ENCODE assay signal across 12 mouse cellular contexts in the genomic region with DNA sequence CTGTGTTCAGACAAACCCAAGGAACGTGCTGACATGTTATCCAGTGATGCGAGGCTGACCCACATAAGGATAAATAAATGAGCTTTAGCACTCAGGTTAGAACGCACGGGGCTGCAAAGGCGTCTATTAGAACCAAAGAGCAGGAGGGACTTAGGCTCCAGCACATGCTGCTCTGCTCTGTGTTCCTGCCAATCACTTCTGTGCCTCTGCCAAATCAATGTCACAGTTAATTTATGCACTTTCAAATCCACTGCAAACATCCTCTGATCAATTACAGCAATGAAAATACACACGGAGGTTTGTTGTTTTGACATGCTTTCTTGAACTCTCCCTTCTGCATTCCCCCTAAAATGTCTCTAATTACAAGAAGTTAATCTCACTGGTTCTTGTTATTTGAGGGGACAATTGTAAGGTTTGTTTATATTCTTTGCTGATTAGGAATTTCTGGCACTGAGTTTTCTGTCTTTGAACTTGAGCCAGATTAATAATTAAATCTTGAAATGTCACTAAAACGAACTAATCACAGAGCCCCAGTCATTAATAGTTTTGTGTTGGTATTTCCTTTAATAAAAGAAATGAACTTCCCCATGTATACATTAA. TPM values are rescaled to one million over a fixed set of nuclear protein-coding genes. Genes with fewer than 3 reads are reported as not detected.
DNase-seq lines count a peak whose midpoint lies in the region; ATAC-seq and TF ChIP-seq lines count a peak whose summit lies in the region.
"Had no signal": no experiment of that assay in that cellular context is flagged by ENCODE, and none has a peak within 500 bp of the region (broad histone marks: within the 10 kb centered on the region; RNA-seq: fewer than 3 reads in every experiment).

No protein-coding gene starts in this region.

- DNase-seq in embryo, embryonic 10 days (ENCODE audit: low spot score), result peak; percentile 56
- DNase-seq in embryo, embryonic 9.5 days (ENCODE audit: extremely low spot score), result no peak
- peak; percentile 66 for DNase-seq in lung, embryonic 14.5 days
- no peak for DNase-seq in lung, postnatal 14 days
- DNase-seq in urinary bladder, postnatal 10 days (ENCODE audit: low spot score), result no peak
- no peak for DNase-seq in heart, postnatal 10 days
- DNase-seq: cerebellum, adult 11-12 months; gastrocnemius, postnatal 10 days; thymus, postnatal 4 days had no signal

- H3K27ac ChIP-seq in lung, embryonic 14.5 days (ENCODE audit: low read depth), result peak overlapping the region; percentile 79; the same call in 1 of the 2 replicates
- H3K27ac ChIP-seq in hindbrain, embryonic 15.5 days (replicated peaks), result no peak overlapping the region
- 0 out of 2 replicates have a peak overlapping the region, but pooled peaks have one; percentile 9 for H3K27ac ChIP-seq in midbrain, embryonic 15.5 days
- H3K27ac ChIP-seq: liver, embryonic 12.5 days had no signal

- H3K4me2 ChIP-seq in lung, embryonic 14.5 days, result 0 out of 2 replicates have a peak overlapping the region, but pooled peaks have one; percentile 18
- no peak overlapping the region for H3K4me2 ChIP-seq in hindbrain, embryonic 15.5 days
- peak overlapping the region; percentile 4; the same call in 1 of the 2 replicates for H3K4me2 ChIP-seq in midbrain, embryonic 15.5 days
- H3K4me2 ChIP-seq: liver, embryonic 12.5 days had no signal

- no peak for TF ChIP-seq CTCF in lung, embryonic 14.5 days (IDR thresholded peaks at IDR 0.05; ENCODE audit: low read depth)

- no peak overlapping the region for H3K4me3 ChIP-seq in lung, embryonic 14.5 days (ENCODE audit: low read depth, low read length)
- no peak overlapping the region for H3K4me3 ChIP-seq in hindbrain, embryonic 15.5 days
- H3K4me3 ChIP-seq in midbrain, embryonic 15.5 days, result no peak overlapping the region
- H3K4me3 ChIP-seq: liver, embryonic 12.5 days had no signal

- H3K27me3 ChIP-seq in lung, embryonic 14.5 days (ENCODE audit: insufficient read depth, low read length), result no peaks in the 10 kb centered on the region
- no peaks in the 10 kb centered on the region for H3K27me3 ChIP-seq in hindbrain, embryonic 15.5 days
- H3K27me3 ChIP-seq in midbrain, embryonic 15.5 days (replicated peaks), result no peaks in the 10 kb centered on the region
- H3K27me3 ChIP-seq: liver, embryonic 12.5 days had no signal

- intact Hi-C loops in heart, postnatal 10 days (cut with DNase I), result no loop called here

- H3K4me1 ChIP-seq in lung, embryonic 14.5 days (ENCODE audit: insufficient read depth), result peaks cover 46% of the 10 kb centered on the region
- H3K4me1 ChIP-seq in hindbrain, embryonic 15.5 days (replicated peaks), result peaks cover 20% of the 10 kb centered on the region; the same call in 1 of the 2 replicates
- peaks cover 16% of the 10 kb centered on the region for H3K4me1 ChIP-seq in midbrain, embryonic 15.5 days

- no peaks in the 10 kb centered on the region for H3K9me3 ChIP-seq in lung, embryonic 14.5 days (ENCODE audit: low read depth, low read length)
- no peaks in the 10 kb centered on the region for H3K9me3 ChIP-seq in hindbrain, embryonic 15.5 days
- H3K9me3 ChIP-seq in midbrain, embryonic 15.5 days, result no peaks in the 10 kb centered on the region
- H3K9me3 ChIP-seq: liver, embryonic 12.5 days had no signal

- 36% methylated on average over 7 of the region's 7 CpGs for WGBS in lung, embryonic 14.5 days
- 26% methylated on average over 7 of the region's 7 CpGs for WGBS in hindbrain, embryonic 15.5 days
- WGBS in midbrain, embryonic 15.5 days, result 9% methylated on average over 7 of the region's 7 CpGs

- H3K9ac ChIP-seq in lung, embryonic 14.5 days, result no peak overlapping the region
- no peak overlapping the region for H3K9ac ChIP-seq in hindbrain, embryonic 15.5 days
- no peak overlapping the region for H3K9ac ChIP-seq in midbrain, embryonic 15.5 days
- H3K9ac ChIP-seq: liver, embryonic 12.5 days had no signal

- ATAC-seq in lung, embryonic 14.5 days (ENCODE audit: insufficient read depth), result 0 out of 2 replicates have a peak, but pooled peaks have one; percentile 13
- ATAC-seq in hindbrain, embryonic 15.5 days (ENCODE audit: low FRiP score, low read depth), result 0 out of 2 replicates have a peak, but pooled peaks have one; percentile 30
- ATAC-seq in midbrain, embryonic 15.5 days (replicated peaks), result peak; percentile 77
- ATAC-seq: liver, embryonic 12.5 days had no signal

- no peaks in the 10 kb centered on the region for H3K36me3 ChIP-seq in lung, embryonic 14.5 days (ENCODE audit: insufficient read depth)
- no peaks in the 10 kb centered on the region for H3K36me3 ChIP-seq in hindbrain, embryonic 15.5 days
- no peaks in the 10 kb centered on the region for H3K36me3 ChIP-seq in midbrain, embryonic 15.5 days (replicated peaks)
- H3K36me3 ChIP-seq: liver, embryonic 12.5 days had no signal

RNA-seq across cellular contexts. Expression of a gene that starts 16.1 kb away (rescaled TPM):
- 68.2 and 70.0 TPM in 2 replicates for polyA plus RNA-seq in lung, embryonic 14.5 days (2014; fragmentation: Nextera tagmentation; extraction: Ambion mirVana)
- 36.7 and 37.2 TPM in 2 replicates for polyA plus RNA-seq in hindbrain, embryonic 15.5 days (2015; fragmentation: Nextera tagmentation; extraction: Ambion mirVana)
- polyA plus RNA-seq in midbrain, embryonic 15.5 days (2015; fragmentation: Nextera tagmentation; extraction: Ambion mirVana), result 32.3 and 33.1 TPM in 2 replicates
- total RNA-seq in heart, postnatal 10 days (2021), result 10 to 100 TPM; 27.8 to 30.0 TPM

Comparison
In these comparisons a context has a peak if more than half of its experiments do, and no peak if none do; other contexts are left out.
1. DNase-seq: peak in embryo, embryonic 10 days (single experiment) and lung, embryonic 14.5 days (single experiment); none in embryo, embryonic 9.5 days (single experiment), lung, postnatal 14 days (single experiment), urinary bladder, postnatal 10 days (single experiment) and heart, postnatal 10 days (0 of 2).
2. ATAC-seq: peak in every context shown above with its lines; median percentile 77 in midbrain, embryonic 15.5 days; 30 in hindbrain, embryonic 15.5 days; 13 in lung, embryonic 14.5 days.